Mouse (Mus musculus): ENCODE measurements around the gene 4930404N11Rik.

4930404N11Rik gene

GRCm38 (mm10) chr10:81329194-81329975, 36.2 kb downstream of the 4930404N11Rik start:
- peak in 1 of 2 experiments; percentile 79 for DNase-seq (ENCODE audit: low spot score in 2 of 2)

DNA sequence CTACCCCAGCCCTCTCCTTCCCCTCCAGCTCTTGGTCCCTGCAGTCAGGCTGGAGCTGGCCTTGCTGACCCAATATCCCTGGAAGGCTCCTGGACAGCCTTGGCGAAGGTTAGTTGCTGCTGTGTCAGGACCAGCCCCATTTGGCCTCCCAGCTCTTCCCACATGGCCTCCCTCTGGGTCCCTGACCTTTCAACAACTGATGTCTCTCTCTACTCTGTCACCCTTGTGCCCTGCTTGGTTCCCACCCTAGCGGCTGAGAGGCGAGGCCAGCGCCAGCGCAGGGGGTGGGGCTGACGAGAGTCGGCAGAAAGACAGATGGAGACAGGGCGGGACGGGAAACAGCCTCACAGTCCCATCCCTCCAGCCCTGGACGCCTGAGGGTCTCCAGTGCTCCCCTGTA, 37.2 kb downstream of the 4930404N11Rik start, which contains the start of gene Tbxa2r:
Tbxa2r (plus strand) TSS at position 346 of the 400 bp plus-strand sequence.
- peak in 1 of 2 experiments; percentile 68 for DNase-seq (ENCODE audit: low spot score in 2 of 2)

GRCm38 (mm10) chr10:81327959-81328358, 37.7 kb downstream of the 4930404N11Rik start:
- no peak for DNase-seq (ENCODE audit: low spot score in 2 of 2)

DNA sequence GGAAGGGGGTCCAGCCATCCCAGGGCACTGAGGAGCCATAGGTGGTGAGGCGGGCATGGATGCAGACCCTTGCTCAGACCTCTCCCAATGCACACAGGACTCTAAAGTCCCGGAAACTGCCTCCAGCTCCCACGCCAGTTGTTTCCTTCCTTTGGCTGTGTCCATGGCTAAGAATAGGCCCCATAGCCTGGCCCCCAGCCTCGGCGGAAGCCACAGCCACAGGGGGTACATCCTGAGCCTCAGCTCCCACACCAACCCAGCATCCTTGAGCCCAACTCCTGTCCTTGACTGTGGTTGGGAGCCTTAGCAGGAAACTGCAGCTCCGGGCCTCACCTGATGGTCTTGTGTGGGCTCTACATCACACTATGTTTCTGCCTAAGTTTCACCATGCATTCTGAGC, 38.8 kb downstream of the 4930404N11Rik start:
- DNase-seq (ENCODE audit: low spot score in 2 of 2): no peak

DNA sequence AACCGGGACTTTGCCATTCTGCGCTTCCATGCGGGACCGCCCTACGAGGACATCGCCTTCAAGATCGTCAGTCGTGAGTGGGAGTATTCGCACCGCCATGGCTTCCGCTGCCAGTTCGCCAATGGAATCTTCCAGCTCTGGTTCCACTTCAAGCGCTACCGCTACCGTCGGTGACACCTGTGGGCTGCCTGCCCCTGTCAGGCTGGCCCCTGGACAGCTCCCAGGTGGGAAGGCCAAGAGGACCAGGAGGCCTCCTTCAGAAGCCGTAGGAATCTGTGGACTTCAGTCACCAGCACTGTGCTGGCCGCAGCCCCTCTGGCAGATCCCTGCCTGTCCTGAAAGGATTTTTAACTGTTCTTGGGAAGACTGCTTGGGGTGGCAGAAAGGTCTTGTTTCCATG, 39.8 kb downstream of the 4930404N11Rik start:
- DNase-seq (ENCODE audit: low spot score in 2 of 2): no peak

DNA sequence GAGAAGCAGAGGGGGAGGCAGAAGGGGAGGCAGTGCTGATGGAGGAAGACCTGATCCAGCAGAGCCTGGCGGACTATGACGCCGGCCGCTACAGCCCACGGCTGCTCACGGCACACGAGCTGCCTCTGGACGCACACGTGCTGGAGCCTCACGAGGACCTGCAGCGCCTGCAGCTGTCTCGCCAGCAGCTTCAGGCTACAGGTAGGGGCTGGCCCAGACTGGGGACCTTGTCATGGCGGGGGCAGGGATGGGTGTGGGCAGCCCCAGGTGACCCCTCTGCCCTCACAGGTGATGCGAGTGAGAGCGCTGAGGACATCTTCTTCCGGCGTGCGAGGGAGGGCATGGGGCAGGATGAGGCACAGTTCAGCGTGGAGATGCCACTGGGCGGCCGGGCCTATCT, 40.4 kb downstream of the 4930404N11Rik start:
- no peak for DNase-seq (ENCODE audit: low spot score in 2 of 2)

GRCm38 (mm10) chr10:81323791-81324530, 41.7 kb downstream of the 4930404N11Rik start:
- DNase-seq (ENCODE audit: low spot score in 2 of 2): no peak

- DNase-seq (ENCODE audit: low spot score in 2 of 2): no peak
These were observed 42.4 kb downstream of the 4930404N11Rik start for GRCm38 (mm10) chr10:81323141-81323775.

- no peak for DNase-seq (ENCODE audit: low spot score in 2 of 2)
These were observed 43.2 kb downstream of the 4930404N11Rik start for GRCm38 (mm10) chr10:81322444-81322843.

DNA sequence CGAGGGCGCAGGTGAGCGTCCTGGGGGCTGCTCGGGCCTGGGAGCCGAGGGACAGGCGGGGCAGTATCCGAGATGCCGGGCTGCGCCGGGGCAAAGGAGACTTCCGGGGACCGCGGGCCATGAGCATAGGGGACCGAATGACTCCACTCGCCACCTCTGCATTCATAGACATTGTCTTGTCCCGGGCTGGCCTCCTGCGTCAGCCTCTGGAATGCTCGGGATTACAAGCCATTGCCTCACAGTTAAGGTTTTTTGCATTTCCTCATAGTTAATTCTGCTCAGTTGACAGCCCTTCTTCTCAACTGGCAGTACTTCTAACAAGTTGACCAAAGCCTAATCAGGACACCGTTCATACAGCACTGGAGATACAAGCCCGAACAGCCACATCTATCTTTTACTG, 44.2 kb downstream of the 4930404N11Rik start:
- no peak for DNase-seq (ENCODE audit: low spot score in 2 of 2)

GRCm38 (mm10) chr10:81320550-81321347, 44.9 kb downstream of the 4930404N11Rik start, which contains the start of gene Cactin:
Cactin (plus strand) TSS chr10:81321103.
- DNase-seq (ENCODE audit: low spot score in 2 of 2): peak; percentile 99

- peak in 1 of 2 experiments; percentile 94 for DNase-seq (ENCODE audit: low spot score in 2 of 2)
These were observed 45.7 kb downstream of the 4930404N11Rik start for GRCm38 (mm10) chr10:81319741-81320549.

GRCm38 (mm10) chr10:81319330-81319699, 46.3 kb downstream of the 4930404N11Rik start:
- DNase-seq (ENCODE audit: low spot score in 2 of 2): no peak

- no peak for DNase-seq (ENCODE audit: low spot score in 2 of 2)
These were observed 46.9 kb downstream of the 4930404N11Rik start for GRCm38 (mm10) chr10:81318589-81319329.

DNA sequence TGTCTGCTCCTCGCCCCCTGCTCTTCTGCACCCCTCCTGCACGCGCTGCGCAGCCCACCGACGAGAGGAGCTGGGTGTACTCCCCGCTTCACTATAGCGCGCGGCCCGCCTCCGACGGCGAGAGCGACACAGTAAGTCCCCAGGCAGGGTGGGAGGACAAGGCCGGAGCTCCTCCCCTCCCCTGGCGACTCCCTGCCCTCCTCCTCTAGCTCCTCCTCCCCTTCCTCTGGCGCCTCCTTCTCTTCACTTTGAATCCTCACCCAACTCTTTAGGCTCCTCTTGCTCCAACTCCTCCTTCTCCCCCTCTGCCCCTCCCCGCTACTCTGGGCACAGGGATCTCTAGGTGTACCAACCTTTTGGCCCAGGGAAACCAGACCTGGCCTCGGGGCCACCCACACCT, 48.3 kb downstream of the 4930404N11Rik start:
- DNase-seq (ENCODE audit: low spot score in 2 of 2): peak in 1 of 2 experiments; percentile 62

- DNase-seq (ENCODE audit: low spot score in 2 of 2): no peak
These were observed 49.1 kb downstream of the 4930404N11Rik start for GRCm38 (mm10) chr10:81316338-81317060.

DNA sequence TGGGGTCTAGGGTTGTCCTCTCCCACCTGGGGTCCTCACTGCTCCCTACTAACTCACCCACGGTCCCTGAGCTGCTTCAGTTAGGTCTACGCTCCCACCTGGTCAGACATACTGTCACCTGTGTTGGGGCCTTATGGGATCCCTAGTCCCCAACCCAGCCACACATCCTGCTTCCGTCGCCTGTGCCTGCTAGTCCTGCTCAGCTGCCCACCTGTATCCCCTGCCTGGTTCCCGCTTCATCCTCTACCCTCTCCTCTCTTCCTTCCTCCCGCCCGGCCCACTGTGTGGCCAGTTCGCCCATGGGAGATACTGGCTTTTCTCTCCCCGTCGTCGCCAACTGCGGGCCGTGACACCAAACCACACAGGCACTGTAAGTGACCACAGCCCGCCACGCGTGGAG, 50.0 kb downstream of the 4930404N11Rik start:
- no peak for DNase-seq (ENCODE audit: low spot score in 2 of 2)

- DNase-seq (ENCODE audit: low spot score in 2 of 2): no peak
These were observed 51.4 kb downstream of the 4930404N11Rik start for GRCm38 (mm10) chr10:81314201-81314600.

- no peak for DNase-seq (ENCODE audit: low spot score in 2 of 2)
These were observed 52.0 kb downstream of the 4930404N11Rik start for GRCm38 (mm10) chr10:81313581-81313980.
